Mouse (Mus musculus): ENCODE measurements at regions not wholly inside any gene's neighbourhood (a gene's known extent, or its start where the extent isn't known, plus 50 kb on each side); places are given as distances from the start of the nearest gene placed in this dataset.

DNA sequence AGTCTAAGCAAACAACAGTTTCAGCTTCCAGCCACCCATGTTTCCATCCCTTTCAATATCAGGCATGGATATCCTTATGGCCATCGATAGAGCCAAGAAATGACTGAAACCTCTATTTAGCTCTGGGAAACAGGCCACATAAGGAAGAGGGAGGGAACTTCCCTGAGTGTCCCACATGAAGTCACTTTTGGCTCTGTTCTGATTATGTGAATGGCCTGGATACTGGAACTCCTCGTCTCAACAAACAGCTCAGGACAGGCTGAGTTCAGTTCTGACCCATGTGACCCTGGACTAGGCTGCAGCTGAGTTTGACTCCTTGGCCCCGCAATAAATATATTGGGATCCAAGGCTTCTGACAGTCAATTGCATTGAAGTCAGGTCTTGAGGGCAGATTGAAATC lies 63.6 kb upstream of the Lpar1 start:
- Histone ChIP-seq H3K27ac (ENCODE audit: control insufficient read depth, low read depth, low read length) (no peak overlapping the region), H3K79me2 (ENCODE audit: control insufficient read depth, insufficient read depth, low read length, poor library complexity) (no peaks in the 10 kb centered on the region), H3K4me3 (ENCODE audit: control insufficient read depth in 1 of 2, insufficient read depth in 1 of 2, low read depth in 2 of 2, low read length in 2 of 2) (no peak overlapping the region), H3K9ac (ENCODE audit: control insufficient read depth, low read depth, low read length, poor library complexity, severe bottlenecking) (no peak overlapping the region), H3K4me1 (ENCODE audit: control insufficient read depth in 1 of 2, insufficient read depth in 2 of 2, low read length in 2 of 2) (no peaks in the 10 kb centered on the region), H3K27me3 (ENCODE audit: control insufficient read depth in 1 of 2, insufficient read depth in 2 of 2, low read length in 2 of 2) (no peaks in the 10 kb centered on the region), H3K9me3 (replicated peaks; ENCODE audit: insufficient read depth, low read length) (no peaks in the 10 kb centered on the region), H3K36me3 (ENCODE audit: control insufficient read depth in 1 of 2, insufficient read depth in 2 of 2, low read length in 2 of 2) (no peaks in the 10 kb centered on the region)
- TF ChIP-seq MAFK (IDR thresholded peaks at IDR 0.05; ENCODE audit: borderline replicate concordance, low read depth, low read length) (no peak), RAD21 (IDR thresholded peaks at IDR 0.05; ENCODE audit: low read depth, low read length) (no peak), MEF2A (IDR thresholded peaks at IDR 0.05; ENCODE audit: extremely low read depth, insufficient replicate concordance, low read depth, low read length, poor library complexity, severe bottlenecking) (no peak), TAL1 (IDR thresholded peaks at IDR 0.05; ENCODE audit: low read length) (no peak), NRF1 (IDR thresholded peaks at IDR 0.05; ENCODE audit: insufficient read depth, low read depth, low read length, poor library complexity, severe bottlenecking) (no peak), KAT2A (conservative IDR thresholded peaks at IDR 0.05; ENCODE audit: low read depth, low read length) (no peak), ZNF384 (IDR thresholded peaks at IDR 0.05; ENCODE audit: low read depth, low read length) (no peak), NELFE (IDR thresholded peaks at IDR 0.05; ENCODE audit: low read depth, low read length) (no peak), SIN3A (IDR thresholded peaks at IDR 0.05; ENCODE audit: low read length) (no peak), EP300 (IDR thresholded peaks at IDR 0.05; ENCODE audit: low read depth in 1 of 2, low read length in 2 of 2) (no peak), ELF1 (IDR thresholded peaks at IDR 0.05; ENCODE audit: low read depth, low read length) (no peak), CHD2 (IDR thresholded peaks at IDR 0.05; ENCODE audit: low read length) (no peak), CHD1 (IDR thresholded peaks at IDR 0.05; ENCODE audit: low read depth, low read length) (no peak), USF2 (IDR thresholded peaks at IDR 0.05; ENCODE audit: borderline replicate concordance in 1 of 2, insufficient read depth in 1 of 2, low read depth in 1 of 2, low read length in 2 of 2) (no peak), ZMIZ1 (IDR thresholded peaks at IDR 0.05; ENCODE audit: low read depth, low read length) (no peak), ETS1 (IDR thresholded peaks at IDR 0.05; ENCODE audit: low read depth, low read length) (no peak), MAZ (IDR thresholded peaks at IDR 0.05; ENCODE audit: low read depth, low read length) (no peak)
- no peak for DNase-seq (ENCODE audit: low read depth, low spot score)

- no peak for TF ChIP-seq CTCF (IDR thresholded peaks at IDR 0.05 in 2 of 3, conservative IDR thresholded peaks at IDR 0.05 in 1 of 3; ENCODE audit: control insufficient read depth in 1 of 3, insufficient read depth in 1 of 3, low read depth in 2 of 3, low read length in 3 of 3, poor library complexity in 1 of 3, severe bottlenecking in 1 of 3)
- TF ChIP-seq ZC3H11A (IDR thresholded peaks at IDR 0.05; ENCODE audit: low read depth, low read length) = no peak
- TF ChIP-seq ELF1 (IDR thresholded peaks at IDR 0.05; ENCODE audit: low read depth, low read length) = no peak
- TF ChIP-seq TAL1 (IDR thresholded peaks at IDR 0.05; ENCODE audit: low read length) = no peak
- TF ChIP-seq JUND (IDR thresholded peaks at IDR 0.05; ENCODE audit: low read depth, low read length) = no peak
- no peak for TF ChIP-seq BHLHE40 (IDR thresholded peaks at IDR 0.05; ENCODE audit: borderline replicate concordance, low read depth, low read length)
- TF ChIP-seq NELFE (IDR thresholded peaks at IDR 0.05; ENCODE audit: low read depth, low read length) = no peak
- no peak for TF ChIP-seq GATA1 (IDR thresholded peaks at IDR 0.05; ENCODE audit: low read depth, low read length)
- TF ChIP-seq USF2 (IDR thresholded peaks at IDR 0.05; ENCODE audit: borderline replicate concordance in 1 of 2, insufficient read depth in 1 of 2, low read depth in 1 of 2, low read length in 2 of 2) = no peak
- TF ChIP-seq SIN3A (IDR thresholded peaks at IDR 0.05; ENCODE audit: low read length) = no peak
- TF ChIP-seq POLR2AphosphoS2 (IDR thresholded peaks at IDR 0.05; ENCODE audit: low read length) = no peak
- no peak for TF ChIP-seq POLR2AphosphoS5 (IDR thresholded peaks at IDR 0.05; ENCODE audit: borderline replicate concordance, low read depth, low read length)
- no peak for TF ChIP-seq TCF12 (IDR thresholded peaks at IDR 0.05; ENCODE audit: low read depth, low read length)
- peak overlapping the region in 1 of 2 experiments; percentile 47; a peak in 2 of 4 replicates for H3K4me3 ChIP-seq (ENCODE audit: control insufficient read depth in 1 of 2, insufficient read depth in 1 of 2, low read depth in 2 of 2, low read length in 2 of 2)
- no peak for DNase-seq (ENCODE audit: low read depth, low spot score)
- no peaks in the 10 kb centered on the region for H3K27me3 ChIP-seq (ENCODE audit: control insufficient read depth in 1 of 2, insufficient read depth in 2 of 2, low read length in 2 of 2)
- no peak overlapping the region for H3K27ac ChIP-seq (ENCODE audit: control insufficient read depth, low read depth, low read length)
- H3K79me2 ChIP-seq (ENCODE audit: control insufficient read depth, insufficient read depth, low read length, poor library complexity) = no peaks in the 10 kb centered on the region
- H3K9me3 ChIP-seq (replicated peaks; ENCODE audit: insufficient read depth, low read length) = no peaks in the 10 kb centered on the region
- no peaks in the 10 kb centered on the region for H3K4me1 ChIP-seq (ENCODE audit: control insufficient read depth in 1 of 2, insufficient read depth in 2 of 2, low read length in 2 of 2)
- H3K36me3 ChIP-seq (ENCODE audit: control insufficient read depth in 1 of 2, insufficient read depth in 2 of 2, low read length in 2 of 2) = no peaks in the 10 kb centered on the region
- no peak overlapping the region for H3K9ac ChIP-seq (ENCODE audit: control insufficient read depth, low read depth, low read length, poor library complexity, severe bottlenecking)
Measured at GRCm38 (mm10) chr4:58613536-58613935, 59.8 kb upstream of the Lpar1 start.

Data from MEL (cell line).